Mouse (Mus musculus) embryonic facial prominence, embryonic 14.5 days (tissue): ENCODE data around the gene Cacna1i. TPM values are rescaled to one million over a fixed set of nuclear protein-coding genes. Genes with fewer than 3 reads are reported as not detected.

ENCODE experiments used
- ATAC-seq: fragments of 200-750 bp; cut with Nextera tagmentation; 2 replicates; pipeline ENCODE4 v1.8.0; 2017; ENCODE audit warnings: low read depth, moderate number of reproducible peaks, moderate TSS enrichment
- DNase-seq: peaks from one replicate; pipeline ENCODE4 v3.0.0-alpha.2; 2015; ENCODE audit warnings: low spot score
- H3K27ac ChIP-seq: fragments of 300-500 bp; sonication (generic); replicated peaks from 2 replicates; pipeline ENCODE4 v1.5.1; 2014; ENCODE audit warnings: low read depth, mild to moderate bottlenecking, low read length, moderate library complexity
- H3K27me3 ChIP-seq: fragments of 300-500 bp; sonication (generic); replicated peaks from 2 replicates; pipeline ENCODE4 v1.6.1; 2014; ENCODE audit warnings: low read length; ENCODE audit not compliant: control insufficient read depth, insufficient read depth
- H3K36me3 ChIP-seq: fragments of 300-500 bp; sonication (generic); 2 replicates; pipeline ENCODE4 v1.6.1; 2014; ENCODE audit warnings: low read length, mixed read lengths; ENCODE audit not compliant: control insufficient read depth, insufficient read depth
- H3K4me1 ChIP-seq: fragments of 300-500 bp; sonication (generic); 2 replicates; pipeline ENCODE4 v1.6.1; 2014; ENCODE audit warnings: antibody characterized with exemption, low read length; ENCODE audit not compliant: control insufficient read depth, insufficient read depth
- H3K4me2 ChIP-seq: fragments of 300-500 bp; sonication (generic); 2 replicates; pipeline ENCODE4 v1.6.1; 2014; ENCODE audit warnings: low read depth, mild to moderate bottlenecking, low read length, moderate library complexity, mixed read lengths
- H3K4me3 ChIP-seq: fragments of 300-500 bp; sonication (generic); 2 replicates; pipeline ENCODE4 v1.5.1; 2014; ENCODE audit warnings: low read depth, mild to moderate bottlenecking, low read length
- H3K9ac ChIP-seq: fragments of 300-500 bp; sonication (generic); 2 replicates; pipeline ENCODE4 v1.6.1; 2014; ENCODE audit warnings: low read depth, mild to moderate bottlenecking, low read length, moderate library complexity, mixed read lengths
- H3K9me3 ChIP-seq: fragments of 300-500 bp; sonication (generic); 2 replicates; pipeline ENCODE4 v1.6.1; 2016; ENCODE audit warnings: low read length; ENCODE audit not compliant: control insufficient read depth
- WGBS: fragments of 180-500 bp; shearing (Covaris S2); extraction: QIAGEN DNeasy Blood & Tissue Kit; methylation state at CpG from one replicate; pipeline ENCODE4 v1.1.7; 2014; 5-methylcytosine and 5-hydroxymethylcytosine counted together
- polyA plus RNA-seq: library from polyadenylated mRNA; unstranded; fragments of >200 nt; fragmentation: Nextera tagmentation; extraction: Ambion mirVana; gene quantifications from 2 replicates; pipeline ENCODE4 v1.2.1, GENCODE M21; 2014

Cacna1i gene
- polyA plus RNA-seq, 1 experiment from 2014 or later: 0.06 TPM

- Histone ChIP-seq H3K27ac (peak overlapping the region; percentile 94), H3K4me3 (peak overlapping the region; percentile 96), H3K4me2 (peak overlapping the region; percentile 94), H3K9me3 (no peaks in the 10 kb centered on the region), H3K9ac (peak overlapping the region; percentile 100), H3K27me3 (no peaks in the 10 kb centered on the region), H3K4me1 (peaks cover 13% of the 10 kb centered on the region), H3K36me3 (peaks cover 58% of the 10 kb centered on the region)
- ATAC-seq (peak; percentile 19), DNase-seq (peak; percentile 89)
- WGBS: under 1% methylated on average over 27 of the region's 51 CpGs
Observed at GRCm38 (mm10) chr15:80255646-80256121, 31.4 kb upstream of the Cacna1i start.

GRCm38 (mm10) chr15:80256242-80256641, 30.8 kb upstream of the Cacna1i start:
- Histone ChIP-seq H3K4me3 (peak overlapping the region; percentile 96), H3K9ac (peak overlapping the region; percentile 100), H3K27me3 (no peaks in the 10 kb centered on the region), H3K9me3 (no peaks in the 10 kb centered on the region), H3K27ac (peak overlapping the region; percentile 94), H3K4me2 (peak overlapping the region; percentile 94), H3K36me3 (peaks cover 56% of the 10 kb centered on the region), H3K4me1 (peaks cover 13% of the 10 kb centered on the region)
- ATAC-seq: no peak
- DNase-seq: no peak
- WGBS: 8% methylated on average over 16 of the region's 16 CpGs

GRCm38 (mm10) chr15:80256656-80257601, 30.1 kb upstream of the Cacna1i start:
- 51% methylated on average over 12 of the region's 12 CpGs for WGBS
- Histone ChIP-seq H3K9ac (peak overlapping the region; percentile 100), H3K4me2 (peak overlapping the region; percentile 94), H3K27me3 (no peaks in the 10 kb centered on the region), H3K4me1 (peaks cover 13% of the 10 kb centered on the region), H3K4me3 (peak overlapping the region; percentile 96), H3K36me3 (peaks cover 52% of the 10 kb centered on the region), H3K9me3 (no peaks in the 10 kb centered on the region), H3K27ac (peak overlapping the region; percentile 94)
- DNase-seq (no peak), ATAC-seq (no peak)

GRCm38 (mm10) chr15:80257602-80258239, 29.3 kb upstream of the Cacna1i start:
- ATAC-seq (no peak; the same call in 1 of the 2 replicates), DNase-seq (peak; percentile 81)
- H3K4me2 ChIP-seq: peak overlapping the region; percentile 94; the same call in 1 of the 2 replicates
- H3K27me3 ChIP-seq: no peaks in the 10 kb centered on the region
- no peak overlapping the region for H3K9ac ChIP-seq
- peak overlapping the region; percentile 94 for H3K27ac ChIP-seq
- no peaks in the 10 kb centered on the region for H3K9me3 ChIP-seq
- H3K36me3 ChIP-seq: peaks cover 52% of the 10 kb centered on the region
- 22% methylated on average over 4 of the region's 4 CpGs for WGBS
- peaks cover 13% of the 10 kb centered on the region for H3K4me1 ChIP-seq
- H3K4me3 ChIP-seq: peak overlapping the region; percentile 96

GRCm38 (mm10) chr15:80258240-80259170, 28.5 kb upstream of the Cacna1i start:
- H3K36me3 ChIP-seq: peaks cover 52% of the 10 kb centered on the region
- DNase-seq: peak; percentile 23
- ATAC-seq: no peak
- H3K9me3 ChIP-seq: no peaks in the 10 kb centered on the region
- 42% methylated on average over 11 of the region's 11 CpGs for WGBS
- 0 out of 2 replicates have a peak overlapping the region, but pooled peaks have one; percentile 5 for H3K9ac ChIP-seq
- peaks cover 16% of the 10 kb centered on the region for H3K4me1 ChIP-seq
- peak overlapping the region; percentile 13; the same call in 1 of the 2 replicates for H3K4me3 ChIP-seq
- H3K27ac ChIP-seq: peak overlapping the region; percentile 94
- 0 out of 2 replicates have a peak overlapping the region, but pooled peaks have one; percentile 94 for H3K4me2 ChIP-seq
- H3K27me3 ChIP-seq: no peaks in the 10 kb centered on the region

- Histone ChIP-seq H3K36me3 (peaks cover 52% of the 10 kb centered on the region), H3K27me3 (no peaks in the 10 kb centered on the region), H3K27ac (no peak overlapping the region), H3K9me3 (no peaks in the 10 kb centered on the region), H3K9ac (no peak overlapping the region), H3K4me3 (no peak overlapping the region), H3K4me2 (no peak overlapping the region), H3K4me1 (peaks cover 10% of the 10 kb centered on the region)
- WGBS: 66% methylated on average over 8 of the region's 8 CpGs
- ATAC-seq (no peak), DNase-seq (no peak)
Observed at GRCm38 (mm10) chr15:80259406-80260045, 27.5 kb upstream of the Cacna1i start.

- H3K9ac ChIP-seq: no peak overlapping the region
- ATAC-seq (no peak), DNase-seq (peak; percentile 82)
- peaks cover 52% of the 10 kb centered on the region for H3K36me3 ChIP-seq
- no peaks in the 10 kb centered on the region for H3K27me3 ChIP-seq
- H3K9me3 ChIP-seq: no peaks in the 10 kb centered on the region
- 11% methylated on average over 3 of the region's 3 CpGs for WGBS
- H3K4me1 ChIP-seq: peaks cover 10% of the 10 kb centered on the region
- H3K4me3 ChIP-seq: no peak overlapping the region
- no peak overlapping the region for H3K27ac ChIP-seq
- no peak overlapping the region for H3K4me2 ChIP-seq
Observed at GRCm38 (mm10) chr15:80260677-80261076, 26.4 kb upstream of the Cacna1i start.
